Mouse (Mus musculus) testis, adult 2 months (tissue): ENCODE data around the gene Gpc6.

ENCODE experiments used
- CTCF ChIP-seq: fragments of 200-500 bp; IDR thresholded peaks from 2 replicates; pipeline ENCODE4 v1.5.1; 2012; ENCODE audit warnings: low read depth, mild to moderate bottlenecking, inconsistent platforms, low read length, moderate library complexity; ENCODE audit not compliant: control insufficient read depth, insufficient read depth, insufficient replicate concordance
- POLR2A ChIP-seq: fragments of 200-500 bp; IDR thresholded peaks from 2 replicates; pipeline ENCODE4 v1.6.1; 2012; ENCODE audit warnings: low read depth, mild to moderate bottlenecking, inconsistent platforms, low read length, moderate library complexity; ENCODE audit not compliant: control insufficient read depth

- TF ChIP-seq CTCF (no peak), POLR2A (no peak)
Measured at GRCm38 (mm10) chr14:117166350-117166749, 241.2 kb downstream of the Gpc6 start.
